Mouse (Mus musculus) forebrain, embryonic 13.5 days (tissue): Measurements from ENCODE around the gene Cpsf2. TPM values are rescaled to one million over a fixed set of nuclear protein-coding genes. Genes with fewer than 3 reads are reported as not detected.

ENCODE experiments used
- ATAC-seq: fragments of 200-750 bp; cut with Nextera tagmentation; 2 replicates; pipeline ENCODE4 v1.8.0; 2017
- H3K27ac ChIP-seq: fragments of 300-500 bp; sonication (generic); 2 replicates; pipeline ENCODE4 v1.5.1; 2015; ENCODE audit warnings: inconsistent platforms, mild to moderate bottlenecking, moderate library complexity
- H3K27me3 ChIP-seq: fragments of 300-500 bp; sonication (generic); 2 replicates; pipeline ENCODE4 v1.6.1; 2015; ENCODE audit warnings: mild to moderate bottlenecking, inconsistent platforms
- H3K36me3 ChIP-seq: fragments of 300-500 bp; sonication (generic); 2 replicates; pipeline ENCODE4 v1.6.1; 2015; ENCODE audit warnings: mild to moderate bottlenecking, inconsistent platforms; ENCODE audit not compliant: poor library complexity, severe bottlenecking
- H3K4me1 ChIP-seq: fragments of 300-500 bp; sonication (generic); 2 replicates; pipeline ENCODE4 v1.6.1; 2015; ENCODE audit warnings: inconsistent platforms
- H3K4me2 ChIP-seq: fragments of 300-500 bp; sonication (generic); 2 replicates; pipeline ENCODE4 v1.6.1; 2015; ENCODE audit warnings: inconsistent platforms, mild to moderate bottlenecking, moderate library complexity
- H3K4me3 ChIP-seq: fragments of 300-500 bp; sonication (generic); 2 replicates; pipeline ENCODE4 v1.5.1; 2015; ENCODE audit warnings: mild to moderate bottlenecking, inconsistent platforms
- H3K9ac ChIP-seq: fragments of 300-500 bp; sonication (generic); 2 replicates; pipeline ENCODE4 v1.6.1; 2015; ENCODE audit warnings: mild to moderate bottlenecking, inconsistent platforms
- H3K9me3 ChIP-seq: fragments of 300-500 bp; sonication (generic); replicated peaks from 2 replicates; pipeline ENCODE4 v1.6.1; 2016; ENCODE audit warnings: inconsistent platforms
- WGBS: fragments of 180-500 bp; shearing (Covaris S2); methylation state at CpG from one replicate; pipeline ENCODE4 v1.1.7; 2015; 5-methylcytosine and 5-hydroxymethylcytosine counted together
- polyA plus RNA-seq: library from polyadenylated mRNA; unstranded; fragments of >200 nt; fragmentation: Nextera tagmentation; extraction: Ambion mirVana; gene quantifications from 2 replicates; pipeline ENCODE4 v1.2.1, GENCODE M21; 2015

The Cpsf2 gene
- polyA plus RNA-seq, 1 experiment from 2014 or later: 35.9 TPM

DNA sequence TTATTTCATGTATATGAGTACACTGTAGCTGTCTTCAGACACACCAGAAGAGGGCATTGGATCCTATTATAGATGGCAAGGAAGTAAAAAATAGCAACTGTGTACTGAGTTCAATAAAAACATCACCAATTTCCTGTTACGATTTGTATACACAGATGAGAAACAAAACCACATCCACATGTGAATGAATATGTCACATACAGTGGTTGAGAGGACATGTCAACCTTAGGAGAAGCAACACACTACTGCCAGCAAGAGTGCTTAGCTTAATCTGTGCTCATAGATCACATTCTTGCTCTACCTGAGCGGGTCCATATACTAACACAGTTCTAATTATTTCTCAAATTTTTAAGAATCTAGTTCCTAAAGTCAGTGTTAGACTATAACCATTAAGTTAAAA, 4.5 kb upstream of the Cpsf2 start:
- Histone ChIP-seq H3K27ac (no peak overlapping the region), H3K4me1 (peaks cover 8% of the 10 kb centered on the region), H3K4me3 (no peak overlapping the region), H3K9ac (no peak overlapping the region), H3K9me3 (no peaks in the 10 kb centered on the region), H3K27me3 (no peaks in the 10 kb centered on the region), H3K4me2 (no peak overlapping the region), H3K36me3 (peaks cover 36% of the 10 kb centered on the region)
- ATAC-seq: no peak
- WGBS: 93% methylated on average over 2 of the region's 2 CpGs

DNA sequence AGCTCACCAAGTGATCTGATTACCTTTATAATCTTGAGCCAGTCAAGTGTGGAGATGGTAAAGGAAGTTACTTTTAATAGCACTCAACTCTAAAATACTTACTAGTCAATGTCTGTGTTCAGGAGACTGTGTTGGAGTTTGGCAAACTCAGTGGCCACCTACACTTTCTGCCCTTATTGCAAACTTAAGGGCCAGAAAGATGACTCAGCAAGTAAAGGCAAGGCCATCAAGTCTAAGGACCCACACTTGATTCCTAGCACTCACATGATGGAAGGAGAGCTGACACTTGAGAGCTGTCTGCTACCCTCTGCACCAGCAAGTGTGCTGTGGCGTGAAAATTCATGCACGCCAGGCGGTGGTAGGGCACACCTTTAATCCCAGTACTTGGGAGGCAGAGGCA, 3.6 kb upstream of the Cpsf2 start:
- Histone ChIP-seq H3K27me3 (no peaks in the 10 kb centered on the region), H3K4me2 (no peak overlapping the region), H3K27ac (no peak overlapping the region), H3K4me1 (peaks cover 17% of the 10 kb centered on the region), H3K4me3 (no peak overlapping the region), H3K9me3 (no peaks in the 10 kb centered on the region), H3K9ac (no peak overlapping the region), H3K36me3 (peaks cover 28% of the 10 kb centered on the region)
- 88% methylated on average over 3 of the region's 3 CpGs for WGBS
- no peak for ATAC-seq

DNA sequence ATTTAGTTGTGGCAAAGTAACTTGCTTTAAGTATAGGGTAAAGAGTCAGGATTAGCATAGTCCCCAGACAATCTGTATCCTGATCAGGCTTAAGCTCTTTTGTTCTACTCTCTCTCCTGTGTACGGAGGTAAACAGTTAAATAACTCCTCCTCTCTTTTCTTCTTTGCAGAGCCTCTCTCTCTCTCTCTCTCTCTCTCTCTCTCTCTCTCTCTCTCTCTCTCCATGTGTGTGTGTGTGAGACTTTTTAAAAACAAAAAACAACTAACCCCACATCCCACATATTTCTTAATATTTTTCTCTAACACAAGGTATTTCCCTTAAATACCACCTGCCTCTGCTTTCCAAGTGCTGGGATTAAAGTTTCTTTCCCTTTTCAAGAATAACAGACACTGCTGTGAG, 1.2 kb upstream of the Cpsf2 start:
- Histone ChIP-seq H3K9me3 (no peaks in the 10 kb centered on the region), H3K27ac (0 out of 2 replicates have a peak overlapping the region, but pooled peaks have one; percentile 88), H3K4me3 (peak overlapping the region; percentile 92), H3K4me2 (peak overlapping the region; percentile 79), H3K27me3 (no peaks in the 10 kb centered on the region), H3K36me3 (peaks cover 14% of the 10 kb centered on the region), H3K4me1 (peaks cover 27% of the 10 kb centered on the region), H3K9ac (peak overlapping the region; percentile 93)
- ATAC-seq: no peak
- 4% methylated on average over 1 of the region's 1 CpGs for WGBS

DNA sequence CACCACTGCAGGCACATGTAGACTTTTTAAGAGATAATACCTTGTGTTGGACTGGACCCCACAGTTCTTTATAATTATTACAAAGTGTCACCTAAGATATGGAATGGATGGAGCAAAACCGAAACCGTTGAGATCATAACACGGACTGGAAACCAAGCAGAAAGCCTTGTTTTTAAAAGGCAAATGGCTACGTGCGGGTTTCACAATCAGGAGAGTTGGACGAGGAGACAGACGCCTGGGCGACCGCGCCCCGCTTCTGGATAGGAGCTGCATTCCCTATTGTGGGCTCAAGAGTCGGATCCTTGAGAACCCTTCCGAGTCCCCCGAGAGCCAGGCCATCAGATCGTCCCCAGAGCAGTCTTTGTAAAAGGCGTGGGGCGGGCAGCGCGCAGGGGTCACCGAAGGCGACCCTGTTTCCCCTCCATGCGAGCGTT, 604 bp upstream of the Cpsf2 start:
- H3K27me3 ChIP-seq: no peaks in the 10 kb centered on the region
- H3K4me2 ChIP-seq: peak overlapping the region; percentile 79
- no peaks in the 10 kb centered on the region for H3K9me3 ChIP-seq
- peak overlapping the region; percentile 92 for H3K4me3 ChIP-seq
- peaks cover 27% of the 10 kb centered on the region for H3K4me1 ChIP-seq
- WGBS: under 1% methylated on average over 23 of the region's 23 CpGs
- peak overlapping the region; percentile 88 for H3K27ac ChIP-seq
- peaks cover 10% of the 10 kb centered on the region for H3K36me3 ChIP-seq
- peak overlapping the region; percentile 93 for H3K9ac ChIP-seq
- ATAC-seq: peak; percentile 67; the same call in 1 of the 2 replicates

DNA sequence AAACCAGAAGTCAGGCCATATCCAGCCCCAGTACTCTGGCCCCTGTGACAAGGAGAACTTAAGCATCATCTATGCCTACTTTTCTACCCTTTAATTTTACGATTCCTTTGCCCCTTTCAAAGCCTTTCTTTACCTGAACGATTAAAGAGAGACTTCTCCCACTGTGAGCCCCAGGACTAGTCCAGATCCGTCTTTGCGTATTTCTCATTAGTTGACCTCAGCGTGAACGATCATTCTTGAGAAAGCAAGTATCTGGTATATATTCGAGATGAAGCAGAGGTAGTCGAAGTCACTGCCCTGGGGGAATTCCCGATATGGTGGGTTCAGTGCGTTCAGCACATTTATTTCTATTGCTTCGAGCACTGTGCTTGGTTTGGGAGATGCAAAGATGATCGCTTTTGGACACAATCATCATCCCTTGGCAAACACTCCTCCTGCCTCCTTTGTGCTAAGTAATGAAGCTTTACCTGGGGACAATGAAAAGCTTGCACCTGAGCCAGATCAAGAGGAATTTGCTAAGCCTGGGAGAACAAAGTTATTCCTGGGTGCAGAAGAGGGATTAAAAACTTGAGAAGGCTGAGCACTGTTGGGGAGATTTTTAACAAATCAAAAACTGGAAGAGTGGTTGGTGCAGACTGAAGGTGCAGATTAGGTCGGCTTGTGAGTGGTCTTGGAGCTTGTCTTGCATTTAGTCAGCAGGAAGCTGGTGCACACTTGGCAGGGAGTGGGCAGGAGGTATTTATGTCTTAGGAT, 1.0 kb downstream of the Cpsf2 start:
- Histone ChIP-seq H3K9ac (peak overlapping the region; percentile 93), H3K4me1 (peaks cover 27% of the 10 kb centered on the region), H3K4me2 (peak overlapping the region; percentile 79), H3K36me3 (peaks cover 15% of the 10 kb centered on the region), H3K9me3 (no peaks in the 10 kb centered on the region), H3K27ac (no peak overlapping the region), H3K4me3 (peak overlapping the region; percentile 92), H3K27me3 (no peaks in the 10 kb centered on the region)
- 12% methylated on average over 13 of the region's 13 CpGs for WGBS
- no peak for ATAC-seq

DNA sequence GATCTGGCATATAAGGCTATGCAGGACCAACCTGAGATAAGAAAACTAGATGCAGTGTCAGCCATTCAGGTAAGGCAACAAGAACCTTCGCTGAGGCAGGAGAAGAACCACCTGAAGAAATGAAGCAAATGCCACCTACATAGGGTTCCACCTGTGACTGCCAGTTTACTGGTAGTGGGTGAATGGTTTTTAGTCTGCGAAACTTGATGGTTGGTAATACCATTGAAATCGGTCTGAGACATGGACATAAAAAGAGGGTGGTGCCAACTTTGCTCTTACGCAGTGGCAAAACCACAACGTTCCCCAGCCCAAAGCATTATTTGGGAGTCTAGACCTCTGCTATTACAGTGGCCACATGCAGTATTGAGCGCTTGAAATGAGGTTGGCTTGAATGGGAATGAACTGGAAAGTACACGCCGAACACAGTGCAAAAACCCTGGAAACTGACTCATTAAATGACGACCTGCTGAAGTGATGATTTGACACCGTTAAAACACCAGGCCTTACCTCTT, 1.7 kb downstream of the Cpsf2 start:
- no peak overlapping the region for H3K27ac ChIP-seq
- H3K36me3 ChIP-seq: peaks cover 19% of the 10 kb centered on the region
- peaks cover 27% of the 10 kb centered on the region for H3K4me1 ChIP-seq
- H3K9me3 ChIP-seq: no peaks in the 10 kb centered on the region
- ATAC-seq: no peak
- no peaks in the 10 kb centered on the region for H3K27me3 ChIP-seq
- H3K4me2 ChIP-seq: peak overlapping the region; percentile 79
- peak overlapping the region; percentile 92; the same call in 1 of the 2 replicates for H3K4me3 ChIP-seq
- WGBS: 93% methylated on average over 10 of the region's 10 CpGs
- peak overlapping the region; percentile 93; the same call in 1 of the 2 replicates for H3K9ac ChIP-seq

DNA sequence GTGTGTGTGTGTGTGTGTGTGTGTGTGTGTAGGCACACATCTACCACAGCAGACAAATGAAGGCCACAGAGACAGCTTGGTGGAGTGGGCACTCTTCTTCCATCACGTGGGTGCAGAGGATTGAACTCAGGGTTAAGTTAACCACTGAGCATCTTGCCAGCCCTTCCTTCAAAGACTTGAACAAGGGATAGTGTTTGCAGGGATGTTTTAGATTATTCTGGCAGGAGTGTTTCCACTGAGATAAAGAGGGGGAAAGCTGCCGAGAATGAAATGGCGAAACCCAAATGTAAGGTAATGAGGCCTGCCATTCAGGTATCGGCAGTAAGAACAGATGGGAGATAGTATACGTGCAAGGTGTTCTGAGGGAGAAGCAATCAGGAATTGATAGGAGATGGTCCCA, 2.4 kb downstream of the Cpsf2 start:
- no peak overlapping the region for H3K9ac ChIP-seq
- H3K4me3 ChIP-seq: no peak overlapping the region
- H3K4me2 ChIP-seq: no peak overlapping the region
- no peak for ATAC-seq
- no peak overlapping the region for H3K27ac ChIP-seq
- 90% methylated on average over 5 of the region's 5 CpGs for WGBS
- H3K27me3 ChIP-seq: no peaks in the 10 kb centered on the region
- H3K4me1 ChIP-seq: peaks cover 27% of the 10 kb centered on the region
- H3K9me3 ChIP-seq: no peaks in the 10 kb centered on the region
- peaks cover 20% of the 10 kb centered on the region for H3K36me3 ChIP-seq

DNA sequence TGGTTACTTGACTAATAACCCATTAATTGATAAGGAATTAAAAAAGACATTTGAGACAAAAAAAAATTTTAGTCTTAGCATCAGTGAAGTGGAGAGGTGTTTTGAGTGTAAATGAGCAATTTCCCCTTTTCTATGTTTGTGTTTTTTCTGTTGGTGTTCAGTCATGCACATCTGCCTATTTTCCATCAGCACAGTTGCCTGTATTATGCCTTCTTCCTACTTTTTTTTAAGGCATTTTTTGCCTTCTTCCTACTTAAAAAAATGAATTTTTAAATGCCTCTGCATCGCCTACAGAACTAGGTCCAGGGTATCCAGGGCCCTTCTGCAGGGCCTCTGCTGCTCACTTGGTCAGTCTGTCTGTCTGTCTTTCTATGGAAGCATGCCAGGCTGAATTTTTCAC, 2.8 kb downstream of the Cpsf2 start:
- Histone ChIP-seq H3K36me3 (peaks cover 21% of the 10 kb centered on the region), H3K9ac (no peak overlapping the region), H3K4me3 (no peak overlapping the region), H3K4me2 (no peak overlapping the region), H3K4me1 (peaks cover 27% of the 10 kb centered on the region), H3K27me3 (no peaks in the 10 kb centered on the region), H3K27ac (no peak overlapping the region), H3K9me3 (no peaks in the 10 kb centered on the region)
- ATAC-seq: no peak
- 91% methylated on average over 1 of the region's 1 CpGs for WGBS

DNA sequence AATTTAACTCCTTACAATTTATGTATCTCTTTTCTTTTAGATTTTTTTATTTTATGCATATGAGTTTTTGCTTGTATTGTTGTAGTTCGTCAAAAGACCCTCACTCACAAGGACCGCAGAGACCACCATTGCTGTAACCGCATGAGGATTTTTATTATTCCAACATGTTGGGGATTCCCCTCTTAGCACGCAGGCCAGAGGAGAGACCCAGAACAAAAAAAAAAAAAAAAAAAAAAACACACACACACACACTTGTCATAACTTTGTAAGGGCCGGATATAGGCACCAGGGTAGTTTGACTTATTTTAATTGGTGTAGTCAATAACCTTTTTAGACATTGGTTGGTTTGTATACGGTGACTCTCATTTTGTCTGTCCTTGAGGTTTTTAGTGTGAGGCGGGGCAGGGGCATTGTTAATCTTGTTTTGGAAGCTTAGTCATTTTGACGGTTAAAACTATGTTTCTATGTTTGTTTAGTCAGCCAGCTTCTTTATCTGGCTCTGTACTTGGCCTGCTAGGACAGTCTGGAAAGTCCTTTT, 3.5 kb downstream of the Cpsf2 start:
- no peak for ATAC-seq
- Histone ChIP-seq H3K27me3 (no peaks in the 10 kb centered on the region), H3K36me3 (peaks cover 28% of the 10 kb centered on the region), H3K4me3 (no peak overlapping the region), H3K9me3 (no peaks in the 10 kb centered on the region), H3K9ac (no peak overlapping the region), H3K4me2 (no peak overlapping the region), H3K27ac (no peak overlapping the region), H3K4me1 (peaks cover 26% of the 10 kb centered on the region)
- WGBS: 96% methylated on average over 8 of the region's 8 CpGs

DNA sequence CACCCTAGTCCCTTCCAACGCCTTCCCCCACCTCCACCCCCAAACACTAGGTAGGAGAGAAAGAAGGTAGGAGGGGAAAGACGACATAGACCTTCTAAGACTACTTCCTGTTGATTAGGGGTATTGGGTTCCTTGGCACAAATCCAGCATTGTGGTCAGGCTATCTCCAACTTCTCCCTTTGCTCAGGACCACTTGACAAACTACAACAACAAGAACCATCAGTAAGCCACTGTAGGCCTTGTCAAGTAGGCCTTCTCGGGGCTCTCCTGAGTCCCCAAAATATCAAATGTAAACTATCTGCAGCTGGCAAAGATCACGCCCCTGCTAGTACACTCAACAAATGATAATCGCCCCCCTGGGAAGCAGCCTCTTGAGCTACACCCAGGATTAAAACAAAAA, 4.5 kb downstream of the Cpsf2 start:
- Histone ChIP-seq H3K27me3 (no peaks in the 10 kb centered on the region), H3K27ac (no peak overlapping the region), H3K36me3 (peaks cover 36% of the 10 kb centered on the region), H3K4me2 (no peak overlapping the region), H3K9ac (no peak overlapping the region), H3K9me3 (no peaks in the 10 kb centered on the region), H3K4me3 (no peak overlapping the region), H3K4me1 (peaks cover 19% of the 10 kb centered on the region)
- WGBS: 86% methylated on average over 5 of the region's 5 CpGs
- no peak for ATAC-seq

DNA sequence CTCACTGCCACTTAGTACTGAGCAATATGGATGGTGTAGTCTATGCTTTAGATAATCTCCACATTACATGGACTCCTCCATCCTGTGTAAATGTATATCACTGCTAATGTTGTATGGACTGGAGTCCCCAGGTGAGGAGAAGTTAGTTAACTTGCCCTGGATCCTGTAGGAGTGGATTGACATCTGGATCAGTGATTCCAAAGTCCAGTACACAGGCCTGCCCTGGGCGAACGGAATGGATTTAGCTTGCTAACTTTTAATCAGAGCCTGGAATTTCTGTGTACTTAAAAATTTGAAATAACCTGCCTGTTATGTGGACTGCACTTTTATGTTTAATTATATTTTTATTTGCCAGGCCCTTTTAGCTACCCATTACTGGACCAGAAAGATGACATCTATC, 5.8 kb downstream of the Cpsf2 start:
- Histone ChIP-seq H3K36me3 (peaks cover 46% of the 10 kb centered on the region), H3K4me1 (peaks cover 17% of the 10 kb centered on the region), H3K27me3 (no peaks in the 10 kb centered on the region), H3K27ac (no peak overlapping the region), H3K9ac (no peak overlapping the region), H3K4me2 (no peak overlapping the region), H3K4me3 (no peak overlapping the region), H3K9me3 (no peaks in the 10 kb centered on the region)
- no peak for ATAC-seq
- WGBS: 90% methylated on average over 2 of the region's 2 CpGs

DNA sequence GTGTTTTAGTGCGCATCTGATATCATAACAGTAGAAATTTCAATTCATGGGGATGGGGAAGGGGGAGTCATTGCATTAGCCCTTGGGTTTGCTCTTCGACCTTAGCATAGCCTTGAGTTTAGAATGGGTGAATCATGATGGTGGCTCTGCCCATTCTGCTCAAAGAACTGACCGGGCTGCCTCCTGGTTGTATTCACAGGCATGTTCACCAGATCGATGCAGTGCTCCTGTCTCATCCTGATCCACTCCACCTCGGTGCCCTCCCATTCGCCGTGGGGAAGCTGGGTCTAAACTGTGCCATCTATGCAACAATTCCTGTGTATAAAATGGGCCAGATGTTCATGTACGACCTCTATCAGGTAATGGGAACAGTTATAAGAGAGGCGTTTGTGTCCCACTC, 7.2 kb downstream of the Cpsf2 start:
- Histone ChIP-seq H3K9ac (no peak overlapping the region), H3K9me3 (no peaks in the 10 kb centered on the region), H3K4me3 (no peak overlapping the region), H3K4me1 (peaks cover 3% of the 10 kb centered on the region; the same call in 1 of the 2 replicates), H3K27me3 (no peaks in the 10 kb centered on the region), H3K36me3 (peaks cover 58% of the 10 kb centered on the region), H3K27ac (no peak overlapping the region), H3K4me2 (no peak overlapping the region)
- ATAC-seq: no peak
- 94% methylated on average over 9 of the region's 9 CpGs for WGBS
